Mouse (Mus musculus) hindbrain, embryonic 11.5 days (tissue): ENCODE results near the gene Arrb2. TPM values are rescaled to one million over a fixed set of nuclear protein-coding genes. Genes with fewer than 3 reads are reported as not detected.
A peak's percentile ranks its signal among the peaks of the same experiment; 100 is the strongest.

Source experiments
- ATAC-seq: fragments of 200-750 bp; cut with Nextera tagmentation; 2 replicates; pipeline ENCODE4 v1.8.0; 2017; ENCODE audit warnings: mild to moderate bottlenecking, moderate TSS enrichment, moderate library complexity; ENCODE audit not compliant: low FRiP score
- DNase-seq: peaks from one replicate; pipeline ENCODE4 v3.0.0-alpha.2; 2015; ENCODE audit warnings: low spot score
- H3K27ac ChIP-seq: fragments of 300-500 bp; sonication (generic); 2 replicates; pipeline ENCODE4 v1.5.1; 2014; ENCODE audit warnings: mild to moderate bottlenecking, low read depth, low read length
- H3K27me3 ChIP-seq: fragments of 300-500 bp; sonication (generic); 2 replicates; pipeline ENCODE4 v1.6.1; 2014; ENCODE audit warnings: mild to moderate bottlenecking, low read length, moderate library complexity, mixed read lengths; ENCODE audit not compliant: control insufficient read depth, insufficient read depth
- H3K36me3 ChIP-seq: fragments of 300-500 bp; sonication (generic); 2 replicates; pipeline ENCODE4 v1.6.1; 2014; ENCODE audit warnings: mild to moderate bottlenecking, low read length, moderate library complexity, mixed read lengths; ENCODE audit not compliant: control insufficient read depth, insufficient read depth
- H3K4me1 ChIP-seq: fragments of 300-500 bp; sonication (generic); replicated peaks from 2 replicates; pipeline ENCODE4 v1.6.1; 2014; ENCODE audit warnings: low read length, mixed read lengths; ENCODE audit not compliant: control insufficient read depth, insufficient read depth
- H3K4me2 ChIP-seq: fragments of 300-500 bp; sonication (generic); replicated peaks from 2 replicates; pipeline ENCODE4 v1.6.1; 2014; ENCODE audit warnings: mild to moderate bottlenecking, low read depth, low read length
- H3K4me3 ChIP-seq: fragments of 300-500 bp; sonication (generic); 2 replicates; pipeline ENCODE4 v1.5.1; 2014; ENCODE audit warnings: low read depth, low read length
- H3K9ac ChIP-seq: fragments of 300-500 bp; sonication (generic); 2 replicates; pipeline ENCODE4 v1.6.1; 2014; ENCODE audit warnings: low read depth, low read length
- H3K9me3 ChIP-seq: fragments of 300-500 bp; sonication (generic); 2 replicates; pipeline ENCODE4 v1.6.1; 2016; ENCODE audit warnings: low read length; ENCODE audit not compliant: control insufficient read depth
- WGBS: fragments of 180-500 bp; shearing (Covaris S2); extraction: QIAGEN DNeasy Blood & Tissue Kit; methylation state at CpG from one replicate; pipeline ENCODE4 v1.1.7; 2014; 5-methylcytosine and 5-hydroxymethylcytosine counted together
- polyA plus RNA-seq: library from polyadenylated mRNA; unstranded; fragments of >200 nt; fragmentation: Nextera tagmentation; extraction: Ambion mirVana; gene quantifications from 2 replicates; pipeline ENCODE4 v1.2.1, GENCODE M21; 2014

Arrb2 gene
- polyA plus RNA-seq, 1 experiment from 2014 or later: 38.1 TPM

DNA sequence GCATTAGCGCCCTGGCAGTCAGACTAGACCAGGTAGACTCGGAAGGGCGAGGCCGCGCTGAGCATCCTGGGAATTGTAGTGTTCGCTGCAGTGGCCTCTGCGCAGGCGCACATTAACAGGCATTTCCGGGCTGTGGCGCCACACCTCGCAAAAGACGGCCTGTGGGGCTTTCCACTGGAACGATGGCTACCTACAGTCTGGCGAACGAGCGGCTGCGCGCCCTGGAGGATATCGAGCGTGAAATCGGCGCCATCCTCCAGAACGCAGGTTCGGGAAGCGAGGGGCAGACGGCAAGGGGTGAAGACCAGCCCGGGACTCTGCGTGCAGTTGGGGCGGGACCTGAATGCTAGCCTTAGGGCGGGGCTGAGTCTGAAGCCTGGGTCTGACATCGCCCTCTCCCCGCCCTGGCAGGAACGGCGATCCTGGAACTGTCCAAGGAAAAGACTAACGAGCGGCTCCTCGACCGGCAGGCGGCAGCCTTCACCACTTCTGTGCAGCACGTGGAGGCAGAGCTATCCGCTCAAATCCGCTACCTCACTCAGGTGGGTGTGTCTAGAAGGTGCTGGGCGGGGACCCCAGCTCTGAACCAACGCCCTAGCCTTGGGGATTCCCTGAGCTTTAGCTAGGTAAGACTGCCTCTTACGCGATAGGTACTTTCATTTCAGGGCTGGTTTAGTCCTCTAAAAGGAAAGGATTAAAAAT is 19.5 kb downstream of the Arrb2 start, which contains the start of gene Med11:
TSS of gene Med11 (plus strand) at position 123 of the 702 bp plus-strand sequence.
- DNase-seq: peak; percentile 94
- under 1% methylated on average over 43 of the region's 46 CpGs for WGBS
- H3K9ac ChIP-seq: peak within 1 kb of the TSS; percentile 83

DNA sequence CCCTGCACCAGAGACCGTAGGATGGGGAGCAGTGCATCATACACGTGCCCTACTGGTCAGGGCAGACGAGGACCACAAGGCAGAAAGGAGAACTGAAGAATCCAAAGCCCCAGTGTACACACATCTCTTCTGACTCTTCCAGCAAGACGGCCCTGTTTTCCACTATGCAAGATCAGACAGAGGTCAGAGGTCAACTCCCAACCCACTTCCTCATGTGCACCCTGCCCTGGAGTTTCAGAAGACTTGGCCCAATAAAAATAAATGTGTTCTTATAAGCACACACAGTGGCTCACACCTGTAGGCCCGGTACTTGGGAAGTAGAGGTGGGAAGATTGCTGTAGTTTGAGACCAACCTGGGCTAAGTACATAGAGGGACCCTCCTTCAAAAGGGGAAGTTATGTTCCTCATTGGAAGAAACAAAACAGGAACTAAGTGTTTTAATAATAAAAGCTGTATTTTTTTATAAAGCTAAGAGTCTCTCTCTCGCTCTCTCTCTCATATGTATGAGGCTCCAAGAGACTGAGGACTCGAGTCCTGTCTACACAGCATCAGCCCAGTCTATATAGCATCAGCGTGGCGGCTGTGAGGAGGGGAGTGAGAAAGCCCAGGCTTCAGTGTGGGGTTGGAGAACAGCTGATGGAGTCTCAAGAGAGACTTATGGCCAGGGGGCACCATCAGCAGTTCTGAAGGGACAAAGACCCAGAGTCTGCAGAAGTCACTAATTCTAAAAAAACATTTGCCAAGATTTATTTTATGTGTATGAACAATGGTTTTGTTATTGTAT is 21.0 kb downstream of the Arrb2 start:
- Histone ChIP-seq H3K4me2 (no peak overlapping the region), H3K4me3 (no peak overlapping the region), H3K4me1 (peaks cover 4% of the 10 kb centered on the region; the same call in 1 of the 2 replicates), H3K27me3 (peaks cover under 1% of the 10 kb centered on the region; the same call in 1 of the 2 replicates), H3K36me3 (no peaks in the 10 kb centered on the region), H3K27ac (no peak overlapping the region), H3K9ac (no peak overlapping the region), H3K9me3 (no peaks in the 10 kb centered on the region)
- 86% methylated on average over 9 of the region's 9 CpGs for WGBS
- no peak for DNase-seq
- no peak for ATAC-seq

More for the DNA sequence above, 19.5 kb downstream of the Arrb2 start, which contains the start of gene Med11:
- H3K27ac ChIP-seq: peak within 1 kb of the TSS; percentile 95
- H3K9me3 ChIP-seq: no peaks in the 10 kb centered on the region
- no peaks in the 10 kb centered on the region for H3K27me3 ChIP-seq
- peak; percentile 99 for ATAC-seq
- H3K4me3 ChIP-seq: peak within 1 kb of the TSS; percentile 69
- H3K4me2 ChIP-seq: peak within 1 kb of the TSS; percentile 63
- no peaks in the 10 kb centered on the region for H3K36me3 ChIP-seq
- H3K4me1 ChIP-seq: peaks cover 4% of the 10 kb centered on the region; the same call in 1 of the 2 replicates

DNA sequence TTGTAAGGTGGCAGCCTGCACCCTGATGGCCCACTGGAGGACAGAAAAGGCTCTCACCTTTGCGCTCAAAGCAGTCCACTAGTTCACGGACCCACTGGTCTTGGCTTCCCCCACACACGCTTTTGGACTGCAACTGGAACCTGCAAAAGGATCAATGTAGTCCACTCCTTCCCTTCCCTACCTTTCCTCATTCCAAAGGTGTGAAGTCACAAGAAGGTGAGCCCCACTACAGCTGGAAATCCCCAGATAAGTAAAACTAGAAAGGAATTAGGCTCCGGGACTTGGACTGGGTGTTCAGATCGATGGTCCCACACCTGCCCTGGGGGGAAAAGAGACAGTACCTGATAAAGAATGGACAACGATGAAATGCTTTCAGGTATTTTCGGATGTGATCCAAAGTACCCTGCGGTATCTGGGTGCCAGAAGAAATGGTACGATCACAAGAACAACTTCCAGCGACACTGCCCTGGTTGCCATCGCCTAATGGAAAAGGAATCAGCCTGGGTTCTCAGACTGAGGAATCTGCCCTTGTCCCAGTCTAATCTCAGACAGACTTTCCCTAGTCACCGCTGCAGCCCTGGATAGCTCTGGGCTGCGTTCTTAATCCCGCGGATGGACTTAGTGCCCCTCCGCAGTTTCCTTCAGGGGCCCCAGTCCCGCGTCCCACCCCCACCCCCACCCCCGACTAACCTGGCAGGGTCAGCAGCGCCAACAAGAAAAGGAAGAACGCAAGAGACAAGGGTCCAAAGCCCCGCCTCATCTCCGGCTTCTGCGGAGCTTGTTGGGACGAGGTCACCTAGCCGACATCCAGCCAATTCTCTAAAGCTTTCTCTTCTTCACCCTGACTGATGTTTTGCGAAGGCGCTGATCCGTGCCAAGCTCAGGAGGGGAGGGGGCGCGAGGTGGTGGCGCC is 26.5 kb downstream of the Arrb2 start, which contains the start of gene Zmynd15:
TSS of gene Zmynd15 (plus strand) at position 746 of the 913 bp plus-strand sequence.
- H3K4me2 ChIP-seq: peak within 1 kb of the TSS; percentile 79
- H3K27me3 ChIP-seq: peaks cover 21% of the 10 kb centered on the region
- WGBS: 19% methylated on average over 30 of the region's 32 CpGs
- H3K36me3 ChIP-seq: no peaks in the 10 kb centered on the region
- no peaks in the 10 kb centered on the region for H3K4me1 ChIP-seq
- H3K9me3 ChIP-seq: no peaks in the 10 kb centered on the region
- no peak within 1 kb of the TSS for H3K27ac ChIP-seq
- H3K4me3 ChIP-seq: peak within 1 kb of the TSS; percentile 38
- DNase-seq (peak; percentile 21), ATAC-seq (no peak)
- H3K9ac ChIP-seq: peak within 1 kb of the TSS; percentile 53

DNA sequence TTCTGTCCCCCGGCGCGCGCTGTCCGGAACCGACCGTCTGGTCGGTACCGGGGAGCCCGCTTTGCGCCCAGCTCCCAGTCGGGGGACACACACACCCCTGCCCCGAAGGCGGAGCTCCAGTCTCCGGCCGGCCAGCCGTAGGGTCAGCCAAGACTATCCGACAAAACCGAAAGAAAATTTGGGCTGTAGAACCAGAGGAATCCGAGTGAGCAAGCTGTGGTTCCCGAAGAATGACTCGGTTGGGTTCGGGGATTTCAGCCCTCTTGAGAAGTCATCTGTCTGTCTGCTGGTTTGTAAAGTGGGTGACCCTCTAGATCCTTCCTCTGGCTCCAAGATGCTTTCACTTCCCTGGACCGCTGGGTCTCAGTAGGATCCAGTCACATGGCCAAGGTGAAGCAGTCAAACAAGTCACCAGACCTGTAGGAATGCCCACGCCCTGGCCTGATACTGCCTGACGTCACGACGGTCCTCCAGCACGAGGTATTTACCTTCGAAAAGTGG is 27.2 kb downstream of the Arrb2 start, which contains the start of gene Cxcl16:
TSS of gene Cxcl16 (minus strand) at position 384 of the 501 bp plus-strand sequence.
- Histone ChIP-seq H3K36me3 (no peaks in the 10 kb centered on the region), H3K4me3 (peak within 1 kb of the TSS; percentile 38), H3K4me2 (peak within 1 kb of the TSS; percentile 79), H3K27ac (no peak within 1 kb of the TSS), H3K9me3 (no peaks in the 10 kb centered on the region), H3K4me1 (no peaks in the 10 kb centered on the region), H3K9ac (peak within 1 kb of the TSS; percentile 53), H3K27me3 (peaks cover 22% of the 10 kb centered on the region)
- DNase-seq (peak; percentile 35), ATAC-seq (no peak)
- WGBS: 5% methylated on average over 30 of the region's 30 CpGs

DNA sequence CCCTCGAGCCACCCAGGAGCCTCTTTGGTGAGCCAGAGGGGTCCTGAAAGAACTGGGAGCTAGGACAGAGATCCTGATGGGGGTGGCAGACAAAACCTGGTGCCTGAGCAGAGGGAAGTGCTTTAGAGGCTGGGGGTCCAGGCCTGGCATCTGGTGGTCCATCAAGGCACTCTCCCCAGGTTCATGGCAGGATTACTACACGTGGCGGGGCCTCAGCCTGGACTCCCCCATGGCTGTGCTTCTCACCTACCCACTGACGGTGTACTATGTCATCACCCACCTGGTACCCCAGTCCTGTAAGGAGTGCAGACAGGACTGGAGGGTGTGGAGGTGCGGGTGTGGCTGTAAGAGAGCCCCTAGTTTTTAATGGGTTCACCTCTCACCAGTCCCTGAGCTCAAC is 31.5 kb downstream of the Arrb2 start:
- Histone ChIP-seq H3K4me3 (no peak overlapping the region), H3K4me1 (no peaks in the 10 kb centered on the region), H3K27me3 (peaks cover 24% of the 10 kb centered on the region), H3K4me2 (no peak overlapping the region), H3K9ac (no peak overlapping the region), H3K27ac (no peak overlapping the region), H3K36me3 (no peaks in the 10 kb centered on the region), H3K9me3 (no peaks in the 10 kb centered on the region)
- DNase-seq (no peak), ATAC-seq (no peak)
- WGBS: 75% methylated on average over 5 of the region's 5 CpGs

DNA sequence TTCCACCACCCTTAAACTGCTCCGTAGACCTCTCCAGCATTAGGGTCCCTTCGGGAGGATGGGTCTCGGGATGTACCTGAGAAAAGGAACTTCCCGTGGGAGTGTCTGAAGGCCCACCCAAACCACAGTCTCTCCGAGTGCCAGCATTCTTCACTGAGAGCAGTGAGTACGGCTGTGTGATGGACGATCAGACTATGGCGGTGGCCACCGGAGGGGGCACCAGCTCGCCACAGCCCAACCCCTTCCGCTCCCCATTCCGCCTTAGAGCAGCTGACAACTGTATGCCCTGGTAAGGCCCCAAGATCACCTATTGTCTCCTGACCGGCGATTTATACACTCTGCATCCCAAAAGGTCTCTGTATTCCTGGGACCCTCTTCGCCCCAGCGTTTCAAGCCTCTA is 32.8 kb downstream of the Arrb2 start:
- Histone ChIP-seq H3K4me1 (no peaks in the 10 kb centered on the region), H3K36me3 (no peaks in the 10 kb centered on the region), H3K4me2 (no peak overlapping the region), H3K27me3 (peaks cover 18% of the 10 kb centered on the region), H3K27ac (no peak overlapping the region), H3K4me3 (no peak overlapping the region), H3K9ac (no peak overlapping the region), H3K9me3 (no peaks in the 10 kb centered on the region)
- ATAC-seq (no peak), DNase-seq (peak; percentile 36)
- WGBS: 18% methylated on average over 16 of the region's 16 CpGs

DNA sequence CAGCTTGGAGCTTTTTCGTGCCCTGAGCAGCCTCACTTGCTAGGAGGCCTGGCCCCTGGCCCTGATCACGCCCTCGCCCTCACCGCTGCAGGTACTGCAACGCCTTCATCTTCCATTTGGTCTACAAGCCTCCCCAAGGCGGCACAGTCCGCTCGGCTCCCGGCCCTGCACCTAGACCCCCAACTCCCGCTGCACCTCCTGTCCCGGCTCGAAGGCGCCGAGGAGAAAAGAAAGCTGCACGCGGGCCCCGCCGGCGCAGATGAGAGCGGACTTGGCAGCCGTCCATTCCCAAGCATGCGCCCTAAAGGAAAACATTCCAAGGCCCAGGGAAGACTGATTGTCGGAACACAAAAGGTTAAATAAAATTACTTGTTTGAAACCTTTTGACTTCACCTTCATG is 33.4 kb downstream of the Arrb2 start:
- H3K4me1 ChIP-seq: no peaks in the 10 kb centered on the region
- H3K9ac ChIP-seq: no peak overlapping the region
- 13% methylated on average over 23 of the region's 23 CpGs for WGBS
- peak; percentile 18 for DNase-seq
- ATAC-seq: no peak
- no peak overlapping the region for H3K27ac ChIP-seq
- H3K36me3 ChIP-seq: no peaks in the 10 kb centered on the region
- H3K27me3 ChIP-seq: peaks cover 12% of the 10 kb centered on the region
- H3K9me3 ChIP-seq: no peaks in the 10 kb centered on the region
- peak overlapping the region; percentile 3; the same call in 1 of the 2 replicates for H3K4me3 ChIP-seq
- peak overlapping the region; percentile 22; the same call in 1 of the 2 replicates for H3K4me2 ChIP-seq
